Mouse (Mus musculus): Measurements from ENCODE around the gene Fam207a. TPM values are rescaled to one million over a fixed set of nuclear protein-coding genes. Genes with fewer than 3 reads are reported as not detected.
A peak's percentile ranks its signal among the peaks of the same experiment; 100 is the strongest.

Fam207a gene
- total RNA-seq, 2 experiments from 2014 or later: 5.4 to 8.4 TPM

- DNase-seq: no peak
- intact Hi-C loops (cut with DNase I): no loop called here
- Histone ChIP-seq H3K4me3 (no peak overlapping the region), H3K27ac (no peak overlapping the region)
- peak; percentile 57 for TF ChIP-seq CTCF (IDR thresholded peaks at IDR 0.05)
Measured at GRCm38 (mm10) chr10:77543226-77543625, 27.6 kb upstream of the Fam207a start.

GRCm38 (mm10) chr10:77541864-77542666 lies 26.5 kb upstream of the Fam207a start:
- no peak overlapping the region for H3K27ac ChIP-seq
- no peak for DNase-seq
- no peak overlapping the region for H3K4me3 ChIP-seq
- intact Hi-C loops (cut with DNase I): no loop called here
- no peak for TF ChIP-seq CTCF (IDR thresholded peaks at IDR 0.05)

GRCm38 (mm10) chr10:77540576-77541102 lies 25.1 kb upstream of the Fam207a start:
- no peak for DNase-seq
- intact Hi-C loops (cut with DNase I): no loop called here
- TF ChIP-seq CTCF (IDR thresholded peaks at IDR 0.05): no peak
- 0 out of 2 replicates have a peak overlapping the region, but pooled peaks have one; percentile 3 for H3K27ac ChIP-seq
- no peak overlapping the region for H3K4me3 ChIP-seq

DNA sequence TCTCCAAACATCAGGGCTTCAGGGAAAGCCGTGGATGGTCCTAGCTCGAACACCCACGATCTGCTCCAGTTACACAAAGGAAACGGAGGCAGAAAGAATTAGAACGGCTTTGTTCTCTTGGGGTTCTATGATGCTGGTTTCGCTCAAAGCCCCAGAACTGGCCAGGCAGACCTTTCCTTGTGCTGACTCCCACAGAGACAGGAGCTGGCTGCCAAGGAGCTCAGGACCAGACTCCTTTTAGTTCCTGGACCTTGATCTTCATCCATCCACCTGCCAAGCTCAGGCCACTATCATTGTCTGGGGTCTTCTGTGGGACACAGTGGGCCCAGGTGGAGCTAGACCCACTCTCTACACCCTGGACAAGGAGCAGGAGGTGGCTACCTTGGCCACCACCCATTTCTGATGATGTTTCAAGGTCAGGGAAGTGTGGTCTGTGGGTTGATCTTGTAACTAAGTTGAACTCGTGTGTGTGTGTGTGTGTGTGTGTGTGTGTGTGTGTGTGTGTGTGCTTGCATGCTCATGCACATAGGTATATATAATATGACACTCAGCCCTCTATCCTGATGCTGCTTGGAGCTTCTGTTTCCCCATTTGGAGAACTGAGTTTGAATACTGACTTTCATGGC lies 23.8 kb upstream of the Fam207a start:
- no peak for TF ChIP-seq CTCF (IDR thresholded peaks at IDR 0.05)
- intact Hi-C loops (cut with DNase I): no loop called here
- Histone ChIP-seq H3K4me3 (no peak overlapping the region), H3K27ac (no peak overlapping the region)
- DNase-seq: no peak

DNA sequence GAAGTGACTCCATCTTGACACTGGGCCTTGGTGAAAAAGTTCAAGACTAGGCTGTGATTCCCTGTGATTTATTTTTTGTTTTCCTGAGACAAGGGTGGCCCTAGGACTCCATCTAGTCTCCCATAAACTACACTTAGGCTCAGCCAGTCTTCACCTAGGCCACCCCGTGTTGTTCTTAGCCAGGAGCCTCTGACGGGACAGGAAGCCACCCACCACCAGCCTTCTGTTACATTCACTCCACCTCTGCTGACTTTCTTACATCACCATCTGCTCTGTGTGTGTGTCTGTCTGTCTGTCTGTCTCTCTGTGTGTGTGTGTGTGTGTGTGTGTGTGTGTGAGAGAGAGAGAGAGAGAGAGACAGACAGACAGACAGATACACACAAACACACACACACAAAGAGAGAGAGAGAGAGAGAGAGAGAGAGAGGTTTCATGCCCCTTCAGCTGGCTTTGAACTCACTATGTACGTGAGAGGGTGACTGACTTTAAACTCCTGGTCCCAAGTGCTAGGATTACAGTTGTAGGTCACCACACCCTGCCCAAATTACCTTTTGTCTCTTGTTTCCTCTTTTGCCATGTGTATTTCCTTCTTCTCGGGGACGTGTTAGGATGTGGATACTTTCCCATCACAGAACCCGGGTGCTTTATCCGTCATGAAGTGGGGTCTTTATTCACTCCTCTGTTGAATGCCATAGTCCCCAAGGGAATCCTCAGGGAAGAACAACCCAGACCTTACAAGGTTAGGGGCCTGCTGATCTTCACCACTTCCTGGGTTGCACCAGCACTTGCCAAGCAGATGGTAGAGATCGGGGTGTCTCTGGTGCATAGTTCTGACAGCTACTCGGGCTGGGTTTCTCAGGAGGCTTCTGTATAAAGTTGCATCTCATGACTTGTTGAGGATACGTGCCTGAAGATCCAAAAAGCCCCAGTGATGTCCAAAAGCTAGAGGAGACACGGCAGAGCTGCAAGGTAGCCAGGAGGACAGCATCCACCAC lies 21.9 kb upstream of the Fam207a start:
- Histone ChIP-seq H3K4me3 (no peak overlapping the region), H3K27ac (no peak overlapping the region)
- TF ChIP-seq CTCF (IDR thresholded peaks at IDR 0.05): no peak
- intact Hi-C loops (cut with DNase I): no loop called here
- DNase-seq: no peak

DNA sequence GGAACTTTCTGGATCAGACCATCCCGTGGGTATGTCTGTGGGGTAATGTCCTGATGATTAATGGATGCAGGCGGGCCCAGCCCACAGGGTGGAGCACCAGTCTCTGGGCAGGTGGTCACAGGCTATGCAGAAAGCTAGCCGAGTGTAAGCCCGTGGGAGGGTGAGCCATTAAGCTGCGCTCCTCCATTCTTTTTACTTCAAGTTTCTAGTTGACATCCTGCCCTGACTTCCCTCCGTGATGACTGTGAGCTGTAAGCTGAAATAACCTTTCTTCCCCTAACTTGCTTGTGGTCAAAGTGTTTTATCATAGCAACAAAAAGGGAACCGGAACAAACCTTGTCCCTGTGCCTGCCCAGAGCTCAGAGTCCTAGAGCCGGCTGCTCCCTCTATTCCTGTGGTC lies 21.1 kb upstream of the Fam207a start:
- Histone ChIP-seq H3K4me3 (no peak overlapping the region), H3K27ac (no peak overlapping the region)
- no peak for DNase-seq
- intact Hi-C loops (cut with DNase I): no loop called here
- TF ChIP-seq CTCF (IDR thresholded peaks at IDR 0.05): no peak

GRCm38 (mm10) chr10:77532020-77532413 lies 16.4 kb upstream of the Fam207a start:
- TF ChIP-seq CTCF (IDR thresholded peaks at IDR 0.05): no peak
- intact Hi-C loops (cut with DNase I): no loop called here
- no peak for DNase-seq
- Histone ChIP-seq H3K4me3 (no peak overlapping the region), H3K27ac (no peak overlapping the region)

DNA sequence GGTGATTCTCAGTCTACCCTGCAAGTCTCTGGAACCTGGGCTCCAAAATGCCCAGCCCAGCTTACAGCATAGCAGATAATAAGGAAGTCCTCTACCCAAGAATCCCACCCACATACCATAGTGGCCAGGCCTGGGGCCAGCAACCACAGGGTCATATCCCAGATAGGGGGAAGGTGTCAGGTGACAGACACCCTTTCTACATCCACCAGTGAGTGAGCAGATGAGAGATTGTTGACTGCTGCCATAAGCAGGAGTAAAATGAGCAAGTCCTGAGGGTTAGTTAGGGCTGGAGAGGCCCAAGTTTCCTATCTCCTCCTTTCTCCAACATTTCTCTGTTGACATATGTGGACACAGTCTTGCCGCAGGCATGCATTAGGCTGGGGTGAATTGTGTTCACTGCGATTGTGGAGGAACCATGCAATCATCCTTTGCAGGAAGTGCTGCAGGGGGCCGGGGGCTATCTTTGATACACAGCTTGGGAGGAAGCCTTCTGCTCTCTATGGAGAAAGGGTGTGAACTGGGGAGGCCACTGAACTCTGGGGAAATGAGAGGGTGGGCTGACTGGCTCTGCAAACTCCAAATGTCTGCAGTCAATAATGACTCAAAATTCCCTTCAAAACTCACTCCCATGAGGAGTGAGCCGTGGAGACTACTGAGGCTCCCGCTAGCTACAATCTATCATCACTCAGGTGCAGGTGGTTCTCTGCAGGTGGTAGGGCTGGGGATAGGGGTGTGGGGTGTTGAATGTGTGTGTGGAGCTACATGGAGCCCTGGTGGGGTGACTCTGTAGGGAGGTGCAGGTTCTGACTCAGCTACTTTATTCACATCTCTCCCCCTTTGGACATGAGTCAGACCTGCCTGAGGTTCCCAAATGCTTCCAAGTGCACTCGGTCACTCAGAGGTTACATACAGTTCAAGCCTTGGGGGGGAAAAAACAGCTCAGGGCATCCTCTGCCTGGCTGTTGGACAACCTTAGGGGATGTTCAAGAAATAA lies 15.7 kb upstream of the Fam207a start:
- TF ChIP-seq CTCF (IDR thresholded peaks at IDR 0.05): no peak
- Histone ChIP-seq H3K27ac (no peak overlapping the region), H3K4me3 (peak overlapping the region; percentile 45)
- intact Hi-C loops (cut with DNase I): no loop called here
- DNase-seq: no peak

DNA sequence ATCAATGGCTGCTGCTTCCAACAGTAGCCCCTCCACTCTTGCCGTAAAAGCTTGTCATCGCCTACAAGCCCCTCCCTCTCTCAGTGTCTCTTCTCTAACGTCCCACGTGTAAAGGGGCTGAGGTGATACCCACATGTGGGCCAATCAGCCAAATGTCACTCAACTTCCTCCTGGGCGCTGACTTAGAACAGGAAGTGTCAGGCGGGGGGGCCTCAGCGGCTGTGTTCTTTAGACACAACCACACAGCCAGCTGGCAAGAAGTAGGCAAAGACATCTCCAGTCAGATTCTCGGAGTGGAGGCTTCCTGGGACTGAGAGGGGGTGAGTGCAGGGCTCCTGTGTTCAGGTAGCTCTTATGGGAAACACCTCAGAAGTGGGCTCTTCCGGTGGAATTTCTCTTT lies 14.6 kb upstream of the Fam207a start, which contains the start of gene Itgb2:
Gene Itgb2 (plus strand): TSS at position 113 of the 400 bp plus-strand sequence.
- no peak for TF ChIP-seq CTCF (IDR thresholded peaks at IDR 0.05)
- H3K27ac ChIP-seq: peak within 1 kb of the TSS; percentile 31; the same call in 1 of the 2 replicates
- no peak for DNase-seq
- intact Hi-C loops (cut with DNase I): no loop called here
- H3K4me3 ChIP-seq: peak within 1 kb of the TSS; percentile 45

- DNase-seq: no peak
- no peak for TF ChIP-seq CTCF (IDR thresholded peaks at IDR 0.05)
- Histone ChIP-seq H3K4me3 (no peak overlapping the region), H3K27ac (no peak overlapping the region)
- intact Hi-C loops (cut with DNase I): no loop called here
Measured at GRCm38 (mm10) chr10:77528634-77529033, 13.0 kb upstream of the Fam207a start.

DNA sequence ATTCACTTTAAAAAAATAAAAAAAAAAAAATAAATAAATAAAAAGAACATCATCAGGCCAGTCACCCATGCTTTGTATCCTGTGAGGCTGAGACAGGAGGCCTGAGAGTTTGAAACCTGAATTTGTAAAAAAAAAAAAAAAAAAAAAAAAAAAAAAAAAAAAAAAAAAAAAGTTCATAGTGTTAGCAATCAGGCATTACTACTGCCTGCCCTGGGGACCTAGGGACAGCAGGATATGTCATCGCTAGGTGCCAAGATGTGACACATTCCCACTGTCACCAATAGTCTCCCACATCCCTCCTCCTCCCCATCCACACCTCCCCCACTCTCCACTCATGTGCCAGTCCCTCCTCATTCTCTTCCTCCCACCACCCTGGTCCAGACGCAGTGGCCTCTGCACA lies 10.9 kb upstream of the Fam207a start:
- no peak for DNase-seq
- TF ChIP-seq CTCF (IDR thresholded peaks at IDR 0.05): no peak
- intact Hi-C loops (cut with DNase I): no loop called here
- Histone ChIP-seq H3K4me3 (no peak overlapping the region), H3K27ac (no peak overlapping the region)

All from gastrocnemius, adult 2 months (tissue).